In genomic region chr12:69177526-69177925, GRCm38 (mm10) we compare ENCODE assay signal across 22 mouse cellular contexts. TPM values are rescaled to one million over a fixed set of nuclear protein-coding genes. Genes with fewer than 3 reads are reported as not detected.
DNase-seq lines count a peak whose midpoint lies in the region; TF ChIP-seq lines count a peak whose summit lies in the region.
"Had no signal": no experiment of that assay in that cellular context is flagged by ENCODE, and none has a peak within 500 bp of the region (broad histone marks: within the 10 kb centered on the region; RNA-seq: fewer than 3 reads in every experiment).

No protein-coding gene starts in this region.

- H3K4me3 ChIP-seq in testis, adult 2 months (ENCODE audit: control insufficient read depth, low read depth, low read length), result no peak overlapping the region
- H3K4me3 ChIP-seq: embryonic facial prominence, embryonic 10.5 days; embryonic facial prominence, embryonic 12.5 days; forebrain, embryonic 13.5 days; forebrain, embryonic 15.5 days had no signal

- TF ChIP-seq POLR2A in testis, adult 2 months (IDR thresholded peaks at IDR 0.05; ENCODE audit: control insufficient read depth, low read depth, low read length), result no peak

- H3K36me3 ChIP-seq in testis, adult 2 months (ENCODE audit: control insufficient read depth, insufficient read depth, low read length), result no peaks in the 10 kb centered on the region

- no peaks in the 10 kb centered on the region for H3K27me3 ChIP-seq in testis, adult 2 months (ENCODE audit: control insufficient read depth, insufficient read depth, low read length)
- H3K27me3 ChIP-seq: CH12.LX; embryonic facial prominence, embryonic 12.5 days; forebrain, embryonic 13.5 days; forebrain, embryonic 15.5 days had no signal

- peak; percentile 2 for DNase-seq in embryo, embryonic 10 days (ENCODE audit: low spot score)
- DNase-seq in embryo, embryonic 10.5 days (ENCODE audit: low spot score), result no peak
- no peak for DNase-seq in testis, postnatal 14 days (ENCODE audit: low spot score)
- peak; percentile 70 for DNase-seq in ZHBTc4 (ENCODE audit: low read depth, low spot score)
- no peak for DNase-seq in frontal cortex, postnatal 14 days (ENCODE audit: low spot score in 2 of 2)
- no peak for DNase-seq in left cerebral cortex, adult 18-20 months (ENCODE audit: low spot score in 2 of 2)
- DNase-seq: adrenal gland, adult 2 months; adrenal gland, postnatal 10 days; adrenal gland, postnatal 25 days; B cell, adult 2 months; cerebellum, adult 11 months; cerebellum, adult 2 months; cerebellum, adult 9-10 months; cerebellum, postnatal 10 days; cerebellum, postnatal 25 days; forebrain, postnatal 0 days had no signal

- no peak for TF ChIP-seq CTCF in testis, adult 2 months (IDR thresholded peaks at IDR 0.05; ENCODE audit: control insufficient read depth, insufficient read depth, insufficient replicate concordance, low read depth, low read length)

- peaks cover 2% of the 10 kb centered on the region; the same call in 1 of the 2 replicates for H3K4me1 ChIP-seq in testis, adult 2 months (ENCODE audit: control insufficient read depth, insufficient read depth, low read length)
- H3K4me1 ChIP-seq: embryonic facial prominence, embryonic 10.5 days; embryonic facial prominence, embryonic 12.5 days had no signal

- peak overlapping the region; percentile 65 for H3K27ac ChIP-seq in testis, adult 2 months (ENCODE audit: control insufficient read depth, insufficient read depth, low read depth, low read length)
- H3K27ac ChIP-seq: embryonic facial prominence, embryonic 10.5 days; embryonic facial prominence, embryonic 12.5 days; forebrain, embryonic 13.5 days; forebrain, embryonic 15.5 days had no signal

RNA-seq across cellular contexts. Expression of gene Rpl36al, which starts 6.4 kb away (rescaled TPM):
- 144 and 183 TPM in 2 replicates for polyA plus RNA-seq in testis, adult 2 months (2012; rRNA removed)
- 100 to 1,000 TPM; 186 to 205 TPM for total RNA-seq in left cerebral cortex, adult 18-20 months (2021)

RNA-seq across cellular contexts. Expression of gene Mgat2, which starts 6.4 kb away (rescaled TPM):
- polyA plus RNA-seq in testis, adult 2 months (2012; rRNA removed), result 10.2 and 12.0 TPM in 2 replicates
- 10 to 100 TPM; 28.4 to 31.7 TPM for total RNA-seq in left cerebral cortex, adult 18-20 months (2021)

RNA-seq across cellular contexts. Expression of gene Lrr1, which starts 8.9 kb away (rescaled TPM):
- 2.3 and 3.3 TPM in 2 replicates for polyA plus RNA-seq in testis, adult 2 months (2012; rRNA removed)
- not detected for total RNA-seq in left cerebral cortex, adult 18-20 months (2021)
- polyA plus RNA-seq: adrenal gland, adult 2 months had no signal

RNA-seq across cellular contexts. Expression of gene Rps29, which starts 18.5 kb away (rescaled TPM):
- 1,043 and 1,232 TPM in 2 replicates for polyA plus RNA-seq in testis, adult 2 months (2012; rRNA removed)
- 1,000 to 10,000 TPM; 1,243 to 1,256 TPM for total RNA-seq in left cerebral cortex, adult 18-20 months (2021)

RNA-seq across cellular contexts. Expression of gene Gm49383, which starts 19.4 kb away (rescaled TPM):
- 0.11 TPM in 1 of 2 replicates, not detected in the other for polyA plus RNA-seq in testis, adult 2 months (2012; rRNA removed)
- 1 to 10 TPM; 4.3 to 5.4 TPM for total RNA-seq in left cerebral cortex, adult 18-20 months (2021)

Comparison
In these comparisons a context has a peak if more than half of its experiments do, and no peak if none do; other contexts are left out.
1. DNase-seq: peak in embryo, embryonic 10 days (single experiment) and ZHBTc4 (single experiment); none in embryo, embryonic 10.5 days (single experiment), testis, postnatal 14 days (single experiment), frontal cortex, postnatal 14 days (0 of 2) and left cerebral cortex, adult 18-20 months (0 of 2).